Mouse (Mus musculus) olfactory bulb, adult 2 months (tissue): ENCODE data around the gene Cmbl. TPM values are rescaled to one million over a fixed set of nuclear protein-coding genes. Genes with fewer than 3 reads are reported as not detected.

Experiments
- H3K27ac ChIP-seq: fragments of 200-500 bp; 2 replicates; pipeline ENCODE4 v1.5.1; 2012; ENCODE audit warnings: low read depth, low read length; ENCODE audit not compliant: insufficient read depth
- H3K4me1 ChIP-seq: fragments of 200-500 bp; 2 replicates; pipeline ENCODE4 v1.6.1; 2012; ENCODE audit warnings: low read length; ENCODE audit not compliant: control insufficient read depth, insufficient read depth
- H3K4me3 ChIP-seq: fragments of 200-500 bp; 2 replicates; pipeline ENCODE4 v1.5.1; 2012; ENCODE audit warnings: mild to moderate bottlenecking, low read depth, low read length, moderate library complexity; ENCODE audit not compliant: insufficient read depth
- CTCF ChIP-seq: fragments of 200-500 bp; IDR thresholded peaks from 2 replicates; pipeline ENCODE4 v1.5.1; 2012; ENCODE audit warnings: low read depth, mild to moderate bottlenecking, low read length, moderate library complexity; ENCODE audit not compliant: insufficient read depth
- POLR2A ChIP-seq: fragments of 200-500 bp; IDR thresholded peaks from 2 replicates; pipeline ENCODE4 v1.6.1; 2012; ENCODE audit warnings: mild to moderate bottlenecking, low read depth, low read length, moderate library complexity; ENCODE audit not compliant: insufficient read depth
- WGBS: fragments of 180-500 bp; shearing (Covaris S2); methylation state at CpG from one replicate; pipeline ENCODE4 v1.1.7; 2018; 5-methylcytosine and 5-hydroxymethylcytosine counted together
- polyA plus RNA-seq: library from polyadenylated mRNA; stranded (reverse); fragments of >200 nt; gene quantifications from 2 replicates; pipeline ENCODE4 v1.2.4, GENCODE M21; 2012; ENCODE audit warnings: low replicate concordance; ENCODE audit not compliant: missing spikeins, insufficient read depth, insufficient read length

The Cmbl gene
- polyA plus RNA-seq, 1 experiment = not detected

GRCm38 (mm10) chr15:31587789-31588188, 22.6 kb downstream of the Cmbl start:
- Histone ChIP-seq H3K4me1 (no peaks in the 10 kb centered on the region), H3K4me3 (no peak overlapping the region), H3K27ac (no peak overlapping the region)
- 82% methylated on average over 2 of the region's 2 CpGs for WGBS
- TF ChIP-seq POLR2A (no peak), CTCF (no peak)

- WGBS = 48% methylated on average over 8 of the region's 8 CpGs
- Histone ChIP-seq H3K27ac (no peak overlapping the region), H3K4me1 (no peaks in the 10 kb centered on the region), H3K4me3 (no peak overlapping the region)
- TF ChIP-seq CTCF = no peak
- TF ChIP-seq POLR2A = no peak
Observed at GRCm38 (mm10) chr15:31588989-31589640, 23.9 kb downstream of the Cmbl start.

- no peaks in the 10 kb centered on the region for H3K4me1 ChIP-seq
- WGBS = 88% methylated on average over 5 of the region's 5 CpGs
- TF ChIP-seq POLR2A (no peak), CTCF (no peak)
- no peak overlapping the region for H3K4me3 ChIP-seq
- H3K27ac ChIP-seq = no peak overlapping the region
Observed at GRCm38 (mm10) chr15:31590176-31590575, 25.0 kb downstream of the Cmbl start.

GRCm38 (mm10) chr15:31592531-31592930, 27.3 kb downstream of the Cmbl start:
- Histone ChIP-seq H3K4me1 (no peaks in the 10 kb centered on the region), H3K4me3 (no peak overlapping the region), H3K27ac (no peak overlapping the region)
- TF ChIP-seq POLR2A (no peak), CTCF (no peak)
- 78% methylated on average over 8 of the region's 8 CpGs for WGBS

DNA sequence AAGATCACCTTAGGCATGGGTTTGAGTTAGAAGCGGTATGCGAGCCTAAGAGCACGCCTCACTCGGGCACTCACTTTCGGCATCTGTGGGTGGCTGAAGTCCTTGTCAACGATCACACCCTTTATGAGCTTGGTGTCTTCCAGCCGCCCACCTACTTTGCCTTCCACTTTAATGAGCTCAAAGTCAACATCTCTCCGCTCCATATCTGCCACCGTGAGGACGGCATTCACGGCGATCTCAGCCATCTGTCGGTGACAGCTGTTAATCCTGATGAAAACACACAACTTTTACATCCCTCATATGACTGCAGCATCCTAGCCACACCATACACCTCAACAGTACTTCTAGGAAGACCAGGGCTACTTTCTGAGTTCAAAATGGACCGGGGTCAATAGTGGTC, 29.1 kb downstream of the Cmbl start:
- 87% methylated on average over 14 of the region's 14 CpGs for WGBS
- Histone ChIP-seq H3K27ac (no peak overlapping the region), H3K4me1 (no peaks in the 10 kb centered on the region), H3K4me3 (no peak overlapping the region)
- TF ChIP-seq CTCF (no peak), POLR2A (no peak)

DNA sequence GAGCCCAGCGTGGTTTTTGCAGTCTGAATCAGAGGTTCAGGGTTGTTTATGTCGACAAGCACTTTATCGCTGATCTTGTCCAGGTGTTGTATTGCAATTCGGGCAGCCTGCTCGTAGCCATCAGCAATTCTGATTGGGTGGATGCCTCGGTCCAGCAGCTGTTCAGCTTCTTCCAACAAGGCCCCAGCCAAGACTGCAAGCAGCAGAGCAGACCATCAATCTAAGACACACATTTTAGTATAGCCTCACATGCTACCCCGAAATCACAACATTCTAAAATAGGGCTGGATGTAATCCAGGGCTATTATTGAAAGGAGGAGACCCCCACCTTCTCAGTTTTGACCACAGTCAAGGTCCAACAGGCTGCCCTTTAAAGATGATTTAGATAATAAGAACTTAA, 30.5 kb downstream of the Cmbl start:
- H3K4me3 ChIP-seq = no peak overlapping the region
- 88% methylated on average over 7 of the region's 7 CpGs for WGBS
- TF ChIP-seq POLR2A = no peak
- TF ChIP-seq CTCF = no peak
- H3K27ac ChIP-seq = no peak overlapping the region
- peaks cover 5% of the 10 kb centered on the region for H3K4me1 ChIP-seq

DNA sequence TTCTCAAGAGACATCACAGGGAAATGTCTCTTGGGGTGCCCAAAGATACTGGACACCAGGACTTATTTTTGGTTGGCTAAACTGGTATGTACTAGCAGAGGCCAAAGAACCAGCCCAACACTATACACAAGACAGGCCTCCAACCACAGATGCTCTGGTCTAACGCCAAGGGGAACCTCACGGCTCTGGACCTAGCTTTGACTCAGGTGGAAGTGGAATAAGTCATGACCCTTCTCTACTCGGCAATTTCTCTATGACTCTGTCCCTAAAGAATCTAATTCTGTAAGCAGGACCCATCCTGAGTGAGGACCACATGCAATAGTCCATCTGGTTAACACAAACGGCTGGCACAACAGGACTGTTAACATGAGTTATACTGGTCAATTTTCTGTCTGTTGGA, 34.6 kb downstream of the Cmbl start:
- Histone ChIP-seq H3K27ac (no peak overlapping the region), H3K4me3 (no peak overlapping the region), H3K4me1 (peaks cover 10% of the 10 kb centered on the region)
- 65% methylated on average over 4 of the region's 4 CpGs for WGBS
- TF ChIP-seq CTCF (no peak), POLR2A (no peak)

- under 1% methylated on average over 33 of the region's 33 CpGs for WGBS
- no peak for TF ChIP-seq CTCF
- peak overlapping the region; percentile 97 for H3K4me3 ChIP-seq
- peaks cover 10% of the 10 kb centered on the region for H3K4me1 ChIP-seq
- H3K27ac ChIP-seq = peak overlapping the region; percentile 77
Observed at GRCm38 (mm10) chr15:31601279-31601645, 36.1 kb downstream of the Cmbl start.

GRCm38 (mm10) chr15:31601646-31602374, 36.6 kb downstream of the Cmbl start, which contains the start of the genes Cct5 and Fam173b:
Gene Cct5 (minus strand): TSS chr15:31601804.
Gene Fam173b (plus strand): TSS chr15:31601852.
- H3K4me1 ChIP-seq = peaks cover 11% of the 10 kb centered on the region
- under 1% methylated on average over 63 of the region's 63 CpGs for WGBS
- H3K27ac ChIP-seq = peak within 1 kb of the TSS; percentile 90
- TF ChIP-seq POLR2A (peak; percentile 79), CTCF (no peak)
- peak within 1 kb of the TSS; percentile 97 for H3K4me3 ChIP-seq
